Mouse (Mus musculus) lung, postnatal 10 days (tissue): ENCODE data around the gene Id2.
A peak's percentile ranks its signal among the peaks of the same experiment; 100 is the strongest.

Experiments
- DNase-seq: peaks from one replicate; pipeline ENCODE4 v3.0.0; 2021

The Id2 gene

DNA sequence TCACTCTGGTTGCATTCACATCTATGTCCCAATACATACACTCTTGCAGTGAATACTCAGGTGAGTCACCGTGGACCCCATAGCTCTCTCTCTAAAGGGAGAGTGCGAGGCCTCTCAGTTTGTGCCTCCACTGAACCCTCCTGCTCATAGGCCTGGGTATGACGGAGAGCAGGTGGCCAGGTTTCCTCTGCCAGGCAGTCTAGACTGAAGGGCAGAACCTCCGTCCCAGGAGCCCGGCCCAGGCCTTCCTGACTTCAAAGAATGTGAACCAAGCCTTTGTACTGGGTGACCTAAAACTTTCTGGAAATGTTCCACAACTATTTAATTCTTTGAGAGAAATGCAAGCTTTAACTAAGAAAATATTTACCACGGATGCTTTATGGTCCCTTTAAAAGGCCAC, 7.0 kb upstream of the Id2 start:
- DNase-seq: no peak

DNA sequence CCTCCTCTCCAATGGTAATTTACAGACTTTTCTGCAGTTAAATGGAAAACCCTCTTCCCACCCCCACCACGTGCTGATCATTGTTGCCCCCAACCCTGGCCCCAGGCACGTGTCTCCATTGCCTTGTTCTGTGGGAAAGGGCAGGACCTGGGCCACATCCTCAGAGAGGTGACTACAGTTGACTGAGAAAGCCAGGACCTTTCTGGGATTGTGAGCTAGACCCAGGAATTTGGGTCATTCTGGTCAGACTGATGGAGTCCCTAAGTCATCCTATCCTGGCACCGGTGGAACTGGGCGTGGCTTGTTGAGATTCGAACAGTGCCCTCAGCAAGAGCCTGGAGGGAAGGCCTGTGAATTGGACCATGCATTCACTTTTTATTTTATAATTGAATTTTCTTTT, 4.4 kb upstream of the Id2 start:
- peak; percentile 54 for DNase-seq

DNA sequence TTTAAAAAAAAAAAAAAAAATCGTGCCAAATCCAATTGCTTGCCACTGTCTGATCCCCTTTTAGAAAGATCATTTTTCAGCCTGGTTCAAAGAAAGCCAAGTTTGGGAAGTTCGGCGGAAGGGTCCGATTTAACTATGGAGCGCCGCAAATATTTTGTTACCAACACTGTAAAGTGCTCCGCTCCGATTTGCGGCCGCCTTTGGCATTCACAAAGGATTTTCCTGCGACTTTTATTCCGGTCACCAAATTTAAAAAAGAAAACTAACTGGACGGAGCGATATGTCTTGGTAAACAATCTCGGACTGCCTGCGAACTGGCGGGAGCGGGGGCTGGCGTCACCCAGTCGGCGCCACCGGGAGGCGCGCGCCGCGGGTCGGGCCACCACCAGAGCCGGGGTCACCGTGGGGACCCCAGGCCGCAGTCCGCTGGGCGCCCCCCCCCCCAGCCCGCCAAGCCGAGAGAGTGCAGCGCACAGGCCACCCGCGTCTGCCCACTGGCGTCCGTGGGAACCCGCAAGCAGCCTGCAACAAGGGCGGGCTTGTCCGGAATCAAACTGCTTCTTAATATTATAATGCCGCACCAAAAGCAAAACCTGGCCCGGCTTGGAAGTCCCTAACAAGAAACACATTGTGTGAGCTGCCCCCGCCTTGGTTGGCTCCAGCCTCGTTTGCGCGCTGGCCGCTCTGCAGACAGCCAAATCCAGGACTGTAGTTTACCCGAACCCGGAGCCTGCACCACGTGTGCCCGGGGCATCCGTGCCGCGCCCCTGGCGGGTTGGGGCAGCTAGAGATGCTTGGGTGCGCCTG, 3.7 kb upstream of the Id2 start:
- DNase-seq: peak; percentile 79

DNA sequence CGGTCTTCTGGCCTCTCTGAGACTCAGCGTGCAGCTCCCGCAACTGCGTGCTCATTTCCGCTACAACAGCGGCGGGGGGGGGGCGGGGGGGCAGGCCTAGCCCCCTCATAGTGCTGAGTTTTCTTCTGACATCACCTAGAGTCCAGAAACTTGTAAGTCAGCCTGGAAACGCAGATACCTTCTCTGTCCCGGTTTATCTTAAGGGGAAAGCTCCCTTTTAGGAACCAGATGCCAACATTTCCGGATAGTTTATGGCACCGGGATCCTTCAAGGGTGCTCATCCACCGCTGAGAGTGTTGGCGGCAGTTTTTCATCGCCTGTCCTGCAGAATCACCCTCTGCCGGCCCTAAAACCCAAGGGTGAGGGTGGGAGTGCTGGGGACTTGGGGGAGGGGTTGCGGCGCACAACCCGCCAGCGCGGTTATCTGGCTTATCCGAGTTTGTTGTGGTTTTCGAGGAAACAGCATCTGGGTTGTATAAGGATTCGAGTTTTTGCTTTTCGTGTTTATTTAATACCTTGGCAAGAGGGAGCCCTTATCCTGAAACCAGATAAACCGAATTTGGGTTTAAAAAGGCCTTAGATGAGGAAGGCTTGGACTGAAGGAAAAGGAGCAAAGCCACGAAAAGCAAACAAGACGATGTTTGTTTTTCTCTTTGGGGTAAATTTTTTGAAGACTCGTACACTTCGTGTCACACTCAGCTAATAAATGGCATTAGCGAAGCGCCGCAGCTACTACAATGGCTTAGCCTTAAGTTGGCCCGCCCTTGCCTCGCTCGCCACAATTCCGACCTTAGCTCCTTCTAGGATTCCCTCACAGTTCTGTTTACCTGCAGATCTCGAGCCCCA, 2.8 kb upstream of the Id2 start:
- peak; percentile 58 for DNase-seq

DNA sequence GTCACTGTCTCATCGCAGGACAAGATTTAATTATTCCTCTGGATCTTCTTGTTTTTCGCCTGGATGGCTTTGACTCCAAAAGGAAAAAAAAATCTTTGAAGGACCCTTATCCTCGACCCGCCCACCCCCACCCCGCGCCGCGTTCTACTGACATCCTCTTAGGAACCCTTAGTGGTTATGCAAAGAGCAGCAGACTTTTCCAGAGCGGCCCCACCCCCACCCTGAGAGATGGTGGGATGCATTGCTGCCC, 2.3 kb upstream of the Id2 start:
- peak; percentile 81 for DNase-seq

DNA sequence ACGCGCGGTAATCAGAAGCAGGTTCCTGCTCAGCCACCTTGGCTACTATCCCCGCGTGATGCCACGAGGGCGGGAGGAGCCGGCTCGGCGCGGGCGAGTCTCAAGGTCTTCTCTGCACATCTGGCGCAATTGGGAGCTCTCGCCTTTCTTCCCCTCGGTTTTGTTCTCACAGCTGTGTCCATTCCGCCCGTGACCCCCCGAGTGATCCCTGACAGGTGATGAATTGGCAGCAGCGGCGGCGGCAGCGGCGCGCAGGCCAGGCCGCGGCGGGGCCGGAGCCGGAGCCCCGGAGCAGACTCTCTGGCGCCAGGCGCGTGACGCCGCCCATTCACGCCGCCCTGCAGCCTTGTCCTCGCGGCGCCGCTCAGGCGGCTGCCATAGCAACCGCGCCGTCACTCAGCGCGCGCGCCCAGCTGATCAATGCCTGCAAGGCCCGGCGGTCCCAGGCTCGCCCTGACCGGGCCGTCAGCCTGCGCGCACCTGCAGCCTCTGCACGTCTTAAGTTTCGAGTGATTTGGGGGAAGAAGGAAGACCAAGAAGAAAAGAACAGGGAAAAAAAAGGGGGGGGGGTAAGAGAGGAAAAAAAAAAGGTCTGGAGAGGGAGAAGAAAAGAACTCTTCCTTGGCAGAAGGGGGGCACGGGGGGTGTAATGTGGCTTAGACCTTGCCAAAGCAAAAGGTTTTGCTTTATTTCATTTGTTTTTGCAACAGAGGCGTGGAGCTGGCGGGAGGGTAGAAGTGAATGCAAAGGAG, 1.8 kb upstream of the Id2 start:
- DNase-seq: peak; percentile 96

DNA sequence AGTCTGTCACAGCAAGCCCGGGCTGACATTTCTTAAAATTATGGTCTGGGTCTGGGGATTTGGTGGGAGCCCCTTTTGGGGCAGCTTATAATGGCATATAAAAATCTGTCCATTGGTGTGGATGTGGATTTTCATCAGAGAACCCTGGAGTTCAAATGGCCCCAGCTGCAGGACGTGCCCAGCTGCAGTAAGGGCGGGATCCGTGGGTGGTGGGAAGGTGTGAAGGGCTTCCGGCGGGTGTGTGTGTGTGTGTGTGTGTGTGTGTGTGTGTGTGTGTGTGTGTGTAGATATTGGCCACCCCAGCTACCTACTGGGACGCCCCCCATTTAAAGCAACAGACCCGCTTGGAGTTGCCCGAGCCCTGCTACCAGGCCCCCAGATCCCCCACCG, 1.2 kb upstream of the Id2 start:
- DNase-seq: peak; percentile 74

DNA sequence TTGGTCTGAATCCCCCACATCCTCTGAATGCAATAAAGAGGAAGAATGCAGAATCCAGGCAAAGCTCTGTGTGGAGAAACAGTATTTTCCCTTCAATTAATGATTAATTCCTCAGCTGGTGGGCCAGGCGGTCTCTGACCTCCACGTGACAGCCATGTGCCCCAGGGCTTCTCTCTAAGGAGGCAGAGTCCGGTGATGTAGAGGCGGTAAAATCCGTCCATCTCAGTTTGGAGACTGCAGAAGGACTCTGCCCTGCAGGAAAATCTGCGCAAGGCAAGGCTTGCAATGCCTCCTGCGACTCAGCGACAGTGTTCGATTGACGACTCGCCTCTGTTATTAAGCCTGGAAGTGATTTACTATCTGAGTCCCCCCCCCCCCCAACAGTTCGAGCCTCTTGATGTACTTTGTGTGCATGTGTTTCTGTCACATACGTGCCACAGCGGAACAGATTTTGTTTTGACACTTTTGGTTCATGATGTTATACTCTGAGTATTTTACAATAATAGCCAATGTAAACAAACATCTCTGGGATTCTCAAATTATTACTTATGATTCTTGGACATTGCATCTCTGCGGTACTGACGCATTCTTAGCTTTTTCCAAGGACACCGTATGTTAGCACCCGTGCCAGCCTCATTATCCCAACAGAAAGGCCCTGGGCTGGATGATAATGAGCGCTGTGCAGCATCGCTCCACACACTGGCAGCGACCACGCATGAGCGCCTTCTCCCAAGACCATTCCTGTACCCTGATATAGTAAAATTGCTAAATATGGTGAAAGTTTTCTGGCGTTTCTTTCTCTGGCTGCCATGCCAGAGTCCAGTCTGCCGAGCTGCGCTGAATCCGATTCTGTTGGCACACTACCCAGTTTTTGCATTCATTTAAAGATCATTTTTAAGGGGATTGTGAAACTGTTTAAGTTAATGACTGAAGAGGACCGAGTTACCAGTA, 545 bp upstream of the Id2 start:
- DNase-seq: peak; percentile 49

DNA sequence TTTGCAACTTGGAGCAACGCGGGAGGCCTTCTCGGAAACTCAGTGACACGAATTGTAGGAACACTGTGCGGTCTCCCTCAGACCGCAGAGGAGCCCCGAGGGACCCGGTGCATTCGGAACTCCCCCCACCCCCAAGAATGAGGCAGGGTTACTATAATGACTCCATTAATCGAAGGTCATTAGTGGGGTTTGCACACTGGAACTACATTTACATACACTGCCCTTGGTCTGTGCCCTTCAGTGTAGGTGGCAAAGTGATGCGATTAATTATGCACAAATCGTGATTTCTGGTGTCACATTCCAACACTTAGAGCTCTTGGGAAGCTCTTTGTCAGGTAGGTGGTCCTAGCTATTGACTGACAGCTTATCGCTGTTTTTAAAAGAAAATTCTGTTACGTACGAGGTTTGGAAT, 294 bp downstream of the Id2 start:
- DNase-seq: no peak

DNA sequence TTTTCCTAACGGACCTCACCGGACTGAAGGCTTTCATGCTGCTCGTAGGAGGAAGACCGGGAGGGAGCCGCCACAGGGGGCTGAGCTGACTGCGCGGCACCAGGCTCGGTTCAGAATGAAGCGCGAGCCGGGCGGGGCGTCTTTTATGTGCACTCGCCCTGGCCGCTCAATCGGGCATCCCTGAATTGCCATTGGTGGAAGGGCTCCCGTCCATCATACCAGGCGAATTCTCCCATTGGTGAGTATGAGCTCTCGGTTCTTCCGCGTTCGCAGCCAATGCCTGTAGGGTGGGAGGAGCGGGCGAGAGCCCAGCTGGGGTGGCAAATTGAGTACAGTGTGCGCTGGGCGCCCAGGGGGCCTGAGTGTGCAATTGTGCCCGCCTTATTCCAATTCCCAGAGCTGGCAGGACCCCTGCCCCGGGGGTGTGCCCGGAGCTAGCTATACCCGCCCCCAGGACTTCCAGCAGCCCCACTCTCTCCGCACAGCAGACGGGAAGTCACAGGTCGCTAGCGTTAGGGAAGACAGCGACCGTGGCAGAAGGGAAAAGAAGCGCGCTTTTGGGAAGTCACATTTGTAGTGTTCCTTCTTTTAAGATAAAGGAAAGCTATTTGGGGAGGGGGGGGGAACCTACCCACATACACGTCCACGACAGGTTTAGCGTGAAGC, 833 bp downstream of the Id2 start:
- DNase-seq: peak; percentile 99

DNA sequence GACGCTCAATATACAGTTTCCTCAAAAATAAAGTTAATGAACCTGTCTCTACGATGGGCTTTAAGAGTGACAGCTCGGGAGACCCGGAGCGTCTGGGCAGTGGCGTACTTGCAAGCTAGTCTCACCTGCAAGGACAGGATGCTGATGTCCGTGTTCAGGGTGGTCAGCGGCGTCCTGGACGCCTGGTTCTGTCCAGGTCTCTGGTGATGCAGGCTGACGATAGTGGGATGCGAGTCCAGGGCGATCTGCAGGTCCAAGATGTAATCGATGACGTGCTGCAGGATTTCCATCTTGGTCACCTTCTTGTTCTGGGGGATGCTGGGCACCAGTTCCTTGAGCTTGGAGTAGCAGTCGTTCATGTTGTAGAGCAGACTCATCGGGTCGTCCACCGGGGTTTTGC, 1.4 kb downstream of the Id2 start:
- DNase-seq: no peak

DNA sequence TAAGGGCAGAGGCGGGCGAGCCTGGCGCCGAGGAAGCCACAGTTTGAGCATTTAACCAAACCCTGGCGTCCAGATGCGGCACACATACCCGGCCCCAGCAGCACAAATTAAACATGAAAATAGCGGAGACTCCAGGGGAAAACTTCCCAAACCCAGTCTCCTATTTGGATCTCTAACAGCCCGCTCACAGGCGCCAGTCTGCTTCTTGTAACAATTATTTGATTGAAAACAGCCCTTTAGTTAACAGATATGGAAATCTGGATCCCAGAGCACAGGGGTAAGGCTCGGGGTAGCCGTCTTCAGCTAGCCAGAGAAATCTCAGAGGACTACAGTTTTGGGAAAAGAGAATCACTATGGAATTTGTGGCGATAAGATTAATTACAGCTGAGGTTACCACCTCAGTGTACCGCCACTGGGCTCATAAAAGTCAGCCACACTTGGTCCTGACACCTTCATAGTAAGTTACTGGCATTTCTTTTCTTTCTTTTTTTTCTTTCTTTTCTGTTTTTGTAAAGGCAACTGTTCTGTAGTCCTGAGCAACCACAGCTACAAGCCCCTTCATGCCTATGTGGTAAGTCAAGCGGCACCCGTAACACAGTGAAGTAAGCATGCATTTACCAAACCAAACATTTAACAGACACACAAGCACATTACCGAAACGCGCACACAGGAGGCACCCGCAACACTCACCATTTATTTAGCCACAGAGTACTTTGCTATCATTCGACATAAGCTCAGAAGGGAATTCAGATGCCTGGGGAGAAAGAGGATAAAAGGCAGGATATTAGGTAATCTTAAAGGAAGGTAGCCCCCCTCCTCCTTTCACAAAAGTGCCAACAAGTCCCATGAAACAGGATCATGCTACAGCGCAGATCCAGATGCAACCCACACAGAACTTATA, 2.1 kb downstream of the Id2 start:
- peak; percentile 36 for DNase-seq

DNA sequence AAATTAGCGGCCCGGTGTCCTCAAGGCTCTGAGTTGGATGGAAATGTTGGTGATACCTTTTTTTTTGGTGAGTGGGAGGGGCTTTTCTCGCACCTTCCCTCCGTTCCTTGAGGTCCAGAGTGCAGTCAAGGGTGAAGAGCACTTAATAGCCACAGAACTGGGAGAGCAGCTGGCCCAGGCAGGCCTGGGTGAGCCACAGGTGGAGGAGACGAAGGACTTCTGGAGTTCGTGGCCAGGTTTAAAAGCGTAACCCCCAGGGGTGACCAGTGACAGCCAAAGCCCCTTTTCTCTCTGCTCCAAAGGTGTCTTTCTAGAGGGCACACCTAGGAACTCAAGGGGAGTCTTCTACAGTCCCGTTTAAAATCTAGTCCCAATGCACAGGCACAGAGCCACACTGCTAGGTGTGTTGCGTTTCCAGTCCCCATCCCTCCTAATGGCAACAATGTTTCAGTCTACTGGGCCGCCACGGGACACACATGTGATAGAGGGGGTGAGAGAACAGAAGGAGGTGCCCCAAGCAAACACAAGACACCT, 3.6 kb downstream of the Id2 start:
- peak; percentile 17 for DNase-seq

DNA sequence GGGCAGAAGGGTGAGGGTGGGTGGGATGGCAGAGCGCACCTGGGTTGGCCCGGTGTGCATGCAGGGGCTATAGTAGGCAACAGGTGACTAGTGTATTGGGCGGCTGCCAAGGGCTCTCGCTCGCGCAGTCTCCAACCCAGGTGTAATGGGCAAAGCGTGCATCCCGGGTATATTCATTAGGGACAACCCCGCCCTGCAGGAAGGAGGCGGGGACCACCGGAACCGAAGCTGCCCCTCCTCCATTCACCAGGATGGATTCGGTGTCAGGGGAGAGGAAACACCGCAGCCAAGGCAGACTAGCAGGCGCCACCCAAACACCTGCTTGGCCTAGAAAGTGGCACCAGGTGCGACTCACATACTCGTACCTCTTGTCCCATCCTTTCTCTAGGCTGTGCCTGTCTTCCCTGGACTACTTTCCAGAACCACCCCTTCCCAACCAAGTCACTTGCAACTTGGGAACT, 4.2 kb downstream of the Id2 start:
- peak; percentile 65 for DNase-seq

DNA sequence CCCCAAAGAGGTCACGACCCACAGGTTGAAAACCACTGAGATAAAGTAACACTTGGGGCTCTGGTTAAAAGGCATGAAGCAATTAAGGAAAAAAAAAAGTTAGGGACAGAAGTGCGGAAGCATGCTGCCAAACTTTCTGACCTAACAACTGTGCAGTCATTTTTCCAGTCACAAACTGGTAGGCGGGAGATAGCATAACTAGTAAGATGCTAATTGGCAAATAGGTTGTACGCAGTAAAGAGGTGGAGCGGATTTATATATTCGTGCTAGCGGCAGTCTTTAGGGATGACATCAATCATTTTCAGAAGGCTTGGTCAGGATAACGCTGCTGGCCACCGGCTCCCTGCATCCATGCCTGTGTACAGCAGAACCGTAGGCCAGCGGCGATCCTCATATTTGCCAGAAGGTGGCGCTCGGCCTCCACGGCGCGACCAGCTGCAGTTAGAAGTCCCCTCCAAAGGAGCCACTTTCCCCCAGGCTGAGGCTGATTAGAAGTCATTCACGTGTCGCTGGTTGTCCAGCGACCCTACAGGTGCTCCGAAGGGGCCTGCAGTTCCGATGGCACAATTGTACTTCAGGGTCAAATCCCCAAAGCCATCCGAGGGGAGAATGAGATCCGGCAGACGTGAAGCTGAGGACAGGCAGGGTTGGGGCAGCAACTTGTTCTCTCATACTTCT, 4.8 kb downstream of the Id2 start:
- DNase-seq: peak; percentile 91

DNA sequence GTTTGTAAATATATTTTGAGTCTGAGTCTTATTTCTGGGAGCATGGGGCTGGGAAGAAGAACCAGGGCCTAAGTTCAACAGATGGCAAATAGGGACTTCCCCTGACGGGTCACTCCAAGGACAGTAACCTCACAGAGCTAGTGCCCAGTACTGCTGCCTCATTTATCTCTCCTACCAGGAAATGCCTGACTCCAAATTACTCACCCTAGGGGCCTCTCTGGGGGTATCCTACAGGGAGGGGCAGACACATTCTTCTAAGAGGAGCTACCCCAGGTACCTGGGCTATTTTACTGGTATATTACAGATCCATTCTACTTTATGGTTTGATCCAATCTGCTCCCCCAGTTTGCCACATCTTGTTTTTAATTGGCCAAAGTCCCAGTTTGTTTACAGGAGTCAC, 7.5 kb downstream of the Id2 start:
- DNase-seq: no peak

DNA sequence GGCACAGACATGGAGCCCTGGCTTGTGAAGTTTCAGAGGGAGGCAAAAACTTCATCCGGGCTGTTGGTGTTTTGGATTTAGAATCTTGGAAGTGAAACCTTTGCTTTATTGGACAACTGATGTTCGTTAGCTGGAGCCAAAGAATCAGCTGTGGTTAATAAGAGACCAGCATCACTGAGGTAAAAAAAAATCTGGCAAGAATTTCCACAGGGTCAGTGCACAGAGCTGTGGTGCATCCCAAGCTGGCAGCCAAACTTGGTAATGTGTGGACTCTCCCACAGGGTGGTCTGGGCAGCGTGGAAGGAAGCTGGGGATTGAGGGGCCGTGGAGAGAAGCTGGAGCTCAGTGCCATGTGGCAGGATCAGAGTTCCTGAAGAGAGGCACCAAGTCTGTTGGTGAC, 10.0 kb downstream of the Id2 start:
- no peak for DNase-seq

DNA sequence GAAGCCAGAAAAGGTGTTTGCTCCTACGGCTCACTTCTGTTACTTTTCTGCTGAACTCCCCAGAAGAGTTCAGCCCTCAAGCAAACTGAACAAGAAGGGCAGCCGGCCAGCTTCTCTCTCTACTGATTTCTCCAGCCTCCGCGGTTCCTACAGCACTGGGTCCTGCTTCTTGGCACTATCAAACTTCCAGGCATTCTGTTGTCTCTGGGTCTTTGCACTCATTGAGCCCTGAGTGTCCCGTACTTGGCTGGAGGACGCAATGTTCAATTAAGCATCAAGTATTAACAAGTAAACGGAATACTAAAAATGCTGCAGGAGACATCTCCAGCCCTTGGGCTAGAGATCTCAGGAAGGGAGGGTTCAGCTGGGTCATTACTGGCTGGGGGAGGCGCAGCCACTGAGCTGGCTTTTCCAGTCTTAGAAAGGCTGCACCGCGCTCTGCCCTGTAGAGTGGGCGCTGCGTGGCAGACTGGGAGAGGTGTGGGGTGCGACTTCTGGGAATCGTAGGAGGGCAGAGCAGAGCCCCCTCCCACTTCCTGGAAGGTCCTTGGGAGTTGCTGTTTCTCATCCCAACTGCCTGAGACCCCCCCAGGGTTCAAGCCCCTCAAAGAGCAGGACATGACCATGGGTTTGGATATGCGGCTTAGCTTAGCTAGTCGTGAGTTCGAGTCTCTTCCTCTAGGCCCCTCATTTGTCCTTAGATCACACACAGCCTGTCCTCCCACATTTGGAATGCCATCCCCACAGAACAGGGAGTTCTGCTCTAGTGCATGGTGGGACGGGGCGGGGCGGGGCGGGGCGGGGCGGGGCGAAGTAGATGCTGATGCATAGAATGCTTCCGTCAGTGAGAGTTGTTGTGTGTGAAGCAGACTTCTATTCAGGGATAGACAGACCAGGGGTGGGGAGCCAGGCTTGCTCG, 13.4 kb downstream of the Id2 start:
- DNase-seq: no peak

DNA sequence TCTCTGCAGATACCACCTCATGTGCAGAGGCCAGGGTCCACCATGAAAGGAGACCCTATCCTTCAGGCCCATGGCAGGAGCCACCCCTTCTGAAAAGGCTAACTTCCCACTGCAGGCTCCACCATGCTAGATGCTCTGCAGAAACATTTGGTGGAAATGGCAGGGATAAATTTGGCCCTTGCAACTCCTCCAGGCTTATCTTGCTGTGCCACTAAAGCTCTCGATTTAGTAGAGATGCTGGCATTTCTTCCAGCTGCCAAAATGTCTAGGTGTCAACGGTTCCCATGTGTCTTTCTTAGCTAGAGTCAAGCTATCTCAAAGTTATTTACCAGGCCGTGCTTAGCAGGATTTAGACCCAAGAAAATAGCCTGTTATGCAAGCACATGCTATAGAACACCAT, 22.6 kb downstream of the Id2 start:
- no peak for DNase-seq
